Mouse (Mus musculus) midbrain, embryonic 10.5 days (tissue): ENCODE results near the gene Fam227a. TPM values are rescaled to one million over a fixed set of nuclear protein-coding genes. Genes with fewer than 3 reads are reported as not detected.

ENCODE experiments used
- DNase-seq: peaks from one replicate; pipeline ENCODE4 v3.0.0-alpha.2; 2017; ENCODE audit warnings: low spot score
- H3K27ac ChIP-seq: fragments of 300-500 bp; sonication (generic); replicated peaks from 2 replicates; pipeline ENCODE4 v1.5.1; 2016; ENCODE audit warnings: mild to moderate bottlenecking
- H3K27me3 ChIP-seq: fragments of 300-500 bp; sonication (generic); 2 replicates; pipeline ENCODE4 v1.6.1; 2016; ENCODE audit warnings: low read depth, mild to moderate bottlenecking; ENCODE audit not compliant: poor library complexity, severe bottlenecking
- H3K36me3 ChIP-seq: fragments of 300-500 bp; sonication (generic); 2 replicates; pipeline ENCODE4 v1.6.1; 2016; ENCODE audit warnings: mild to moderate bottlenecking, moderate library complexity
- H3K4me1 ChIP-seq: fragments of 300-500 bp; sonication (generic); 2 replicates; pipeline ENCODE4 v1.6.1; 2016
- H3K4me3 ChIP-seq: fragments of 300-500 bp; sonication (generic); 2 replicates; pipeline ENCODE4 v1.5.1; 2016; ENCODE audit warnings: mild to moderate bottlenecking, moderate library complexity
- H3K9me3 ChIP-seq: fragments of 300-500 bp; sonication (generic); replicated peaks from 2 replicates; pipeline ENCODE4 v1.6.1; 2016; ENCODE audit warnings: mild to moderate bottlenecking
- WGBS: fragments of 180-500 bp; shearing (Covaris S2); methylation state at CpG from one replicate; pipeline ENCODE4 v1.1.7; 2016; 5-methylcytosine and 5-hydroxymethylcytosine counted together
- polyA plus RNA-seq: library from polyadenylated mRNA; unstranded; fragments of >200 nt; fragmentation: Nextera tagmentation; extraction: Ambion mirVana; gene quantifications from 2 replicates; pipeline ENCODE4 v1.2.1, GENCODE M21; 2016

The Fam227a gene
- polyA plus RNA-seq, 1 experiment from 2014 or later = 2.2 TPM

- no peaks in the 10 kb centered on the region for H3K27me3 ChIP-seq
- no peaks in the 10 kb centered on the region for H3K9me3 ChIP-seq
- 83% methylated on average over 12 of the region's 12 CpGs for WGBS
- no peak for DNase-seq
- peaks cover 56% of the 10 kb centered on the region for H3K36me3 ChIP-seq
- no peak overlapping the region for H3K27ac ChIP-seq
- no peaks in the 10 kb centered on the region for H3K4me1 ChIP-seq
- H3K4me3 ChIP-seq = no peak overlapping the region
These were observed 17.5 kb downstream of the Fam227a start for GRCm38 (mm10) chr15:79641135-79641817.

GRCm38 (mm10) chr15:79630471-79630870 is 28.3 kb downstream of the Fam227a start:
- H3K4me1 ChIP-seq = no peaks in the 10 kb centered on the region
- H3K27me3 ChIP-seq = no peaks in the 10 kb centered on the region
- no peak for DNase-seq
- WGBS = 62% methylated on average over 2 of the region's 2 CpGs
- H3K9me3 ChIP-seq = no peaks in the 10 kb centered on the region; the same call in 1 of the 2 replicates
- H3K27ac ChIP-seq = no peak overlapping the region
- H3K36me3 ChIP-seq = peaks cover 82% of the 10 kb centered on the region
- H3K4me3 ChIP-seq = no peak overlapping the region

GRCm38 (mm10) chr15:79619770-79620414 is 38.9 kb downstream of the Fam227a start:
- Histone ChIP-seq H3K27ac (no peak overlapping the region), H3K36me3 (peaks cover 86% of the 10 kb centered on the region), H3K4me3 (no peak overlapping the region), H3K4me1 (no peaks in the 10 kb centered on the region), H3K27me3 (no peaks in the 10 kb centered on the region), H3K9me3 (no peaks in the 10 kb centered on the region)
- 81% methylated on average over 11 of the region's 11 CpGs for WGBS
- DNase-seq = no peak

GRCm38 (mm10) chr15:79618456-79618855 is 40.3 kb downstream of the Fam227a start:
- peaks cover 84% of the 10 kb centered on the region for H3K36me3 ChIP-seq
- no peak overlapping the region for H3K27ac ChIP-seq
- 89% methylated on average over 7 of the region's 7 CpGs for WGBS
- no peaks in the 10 kb centered on the region for H3K9me3 ChIP-seq
- no peak for DNase-seq
- H3K27me3 ChIP-seq = no peaks in the 10 kb centered on the region
- H3K4me3 ChIP-seq = no peak overlapping the region
- H3K4me1 ChIP-seq = no peaks in the 10 kb centered on the region

GRCm38 (mm10) chr15:79617135-79617534 is 41.6 kb downstream of the Fam227a start:
- no peaks in the 10 kb centered on the region for H3K9me3 ChIP-seq
- H3K36me3 ChIP-seq = peaks cover 84% of the 10 kb centered on the region
- 81% methylated on average over 11 of the region's 11 CpGs for WGBS
- no peaks in the 10 kb centered on the region for H3K27me3 ChIP-seq
- no peak for DNase-seq
- no peak overlapping the region for H3K4me3 ChIP-seq
- H3K4me1 ChIP-seq = no peaks in the 10 kb centered on the region
- H3K27ac ChIP-seq = no peak overlapping the region

- Histone ChIP-seq H3K9me3 (no peaks in the 10 kb centered on the region), H3K36me3 (peaks cover 81% of the 10 kb centered on the region), H3K4me1 (no peaks in the 10 kb centered on the region), H3K4me3 (no peak overlapping the region), H3K27me3 (no peaks in the 10 kb centered on the region), H3K27ac (no peak overlapping the region)
- DNase-seq = no peak
- 93% methylated on average over 5 of the region's 5 CpGs for WGBS
These were observed 42.0 kb downstream of the Fam227a start for GRCm38 (mm10) chr15:79616729-79617128.

GRCm38 (mm10) chr15:79615501-79615900 is 43.3 kb downstream of the Fam227a start:
- Histone ChIP-seq H3K4me1 (no peaks in the 10 kb centered on the region), H3K27ac (no peak overlapping the region), H3K36me3 (peaks cover 81% of the 10 kb centered on the region), H3K9me3 (no peaks in the 10 kb centered on the region), H3K27me3 (no peaks in the 10 kb centered on the region), H3K4me3 (no peak overlapping the region)
- whole genome bisulfite sequencing = 91% methylated on average over 7 of the region's 7 CpGs
- DNase-seq = no peak

GRCm38 (mm10) chr15:79609226-79609625 is 49.5 kb downstream of the Fam227a start:
- Histone ChIP-seq H3K36me3 (peaks cover 36% of the 10 kb centered on the region), H3K4me1 (peaks cover 10% of the 10 kb centered on the region), H3K27ac (no peak overlapping the region), H3K9me3 (no peaks in the 10 kb centered on the region), H3K4me3 (no peak overlapping the region), H3K27me3 (peaks cover 20% of the 10 kb centered on the region)
- WGBS = 94% methylated on average over 2 of the region's 2 CpGs
- no peak for DNase-seq

- DNase-seq = no peak
- peaks cover 10% of the 10 kb centered on the region for H3K4me1 ChIP-seq
- H3K27ac ChIP-seq = no peak overlapping the region
- no peak overlapping the region for H3K4me3 ChIP-seq
- H3K36me3 ChIP-seq = peaks cover 28% of the 10 kb centered on the region
- peaks cover 27% of the 10 kb centered on the region for H3K27me3 ChIP-seq
- H3K9me3 ChIP-seq = no peaks in the 10 kb centered on the region
- 83% methylated on average over 7 of the region's 7 CpGs for WGBS
These were observed 50.5 kb downstream of the Fam227a start for GRCm38 (mm10) chr15:79608214-79608613.

GRCm38 (mm10) chr15:79607757-79608156 is 51.0 kb downstream of the Fam227a start:
- WGBS = 60% methylated on average over 2 of the region's 2 CpGs
- no peak for DNase-seq
- Histone ChIP-seq H3K4me1 (peaks cover 10% of the 10 kb centered on the region), H3K4me3 (no peak overlapping the region), H3K27ac (no peak overlapping the region), H3K27me3 (peaks cover 31% of the 10 kb centered on the region), H3K9me3 (0 out of 2 replicates have a peak, but pooled peaks cover 2% of the 10 kb centered on the region), H3K36me3 (peaks cover 25% of the 10 kb centered on the region)

- Histone ChIP-seq H3K36me3 (peaks cover 13% of the 10 kb centered on the region), H3K27ac (no peak overlapping the region), H3K4me1 (peaks cover 10% of the 10 kb centered on the region), H3K4me3 (no peak overlapping the region), H3K27me3 (peaks cover 31% of the 10 kb centered on the region), H3K9me3 (0 out of 2 replicates have a peak, but pooled peaks cover 4% of the 10 kb centered on the region)
- no peak for DNase-seq
- 94% methylated on average over 12 of the region's 12 CpGs for WGBS
These were observed 52.6 kb downstream of the Fam227a start for GRCm38 (mm10) chr15:79606161-79606560.

- Histone ChIP-seq H3K27me3 (peaks cover 31% of the 10 kb centered on the region), H3K4me1 (peaks cover 10% of the 10 kb centered on the region), H3K27ac (peak within 1 kb of the TSS; percentile 33; the same call in 1 of the 2 replicates), H3K4me3 (peak within 1 kb of the TSS; percentile 45), H3K9me3 (0 out of 2 replicates have a peak, but pooled peaks cover 4% of the 10 kb centered on the region), H3K36me3 (peaks cover 3% of the 10 kb centered on the region; the same call in 1 of the 2 replicates)
- peak; percentile 56 for DNase-seq
- WGBS = 13% methylated on average over 37 of the region's 37 CpGs
These were observed 53.6 kb downstream of the Fam227a start, which contains the start of gene Dmc1 for GRCm38 (mm10) chr15:79604990-79605665. Gene Dmc1 (minus strand): TSS chr15:79605109.
